ENCODE assay signal across 29 mouse cellular contexts in genomic region chr7:98054461-98054860, GRCm38 (mm10).
"Had no signal": no experiment of that assay in that cellular context is flagged by ENCODE, and none has a peak within 500 bp of the region (broad histone marks: within the 10 kb centered on the region; RNA-seq: fewer than 3 reads in every experiment).

No protein-coding gene starts in this region.

- H3K27ac ChIP-seq: heart, embryonic 13.5 days; heart, embryonic 15.5 days; hindbrain, embryonic 10.5 days; hindbrain, embryonic 12.5 days; hindbrain, embryonic 13.5 days; hindbrain, embryonic 14.5 days; hindbrain, embryonic 15.5 days; hindbrain, postnatal 0 days; intestine, embryonic 15.5 days; kidney, embryonic 15.5 days; kidney, postnatal 0 days; layer of hippocampus, adult 2 months; left cerebral cortex, adult 2 months had no signal

- H3K27me3 ChIP-seq: heart, embryonic 12.5 days; heart, embryonic 13.5 days; heart, embryonic 15.5 days; hindbrain, embryonic 12.5 days; hindbrain, embryonic 13.5 days; hindbrain, embryonic 15.5 days; intestine, embryonic 15.5 days; kidney, embryonic 15.5 days had no signal

- H3K9me3 ChIP-seq: heart, embryonic 12.5 days; heart, embryonic 13.5 days; heart, embryonic 15.5 days; hindbrain, embryonic 10.5 days; hindbrain, embryonic 12.5 days; hindbrain, embryonic 13.5 days; hindbrain, embryonic 15.5 days; intestine, embryonic 15.5 days; kidney, embryonic 15.5 days had no signal

- H3K4me1 ChIP-seq: heart, embryonic 12.5 days; heart, embryonic 15.5 days; hindbrain, embryonic 10.5 days; hindbrain, embryonic 12.5 days; hindbrain, embryonic 13.5 days; hindbrain, embryonic 15.5 days; intestine, embryonic 15.5 days; kidney, embryonic 15.5 days had no signal

- H3K4me3 ChIP-seq: heart, embryonic 12.5 days; heart, embryonic 13.5 days; heart, embryonic 15.5 days; hindbrain, embryonic 10.5 days; hindbrain, embryonic 12.5 days; hindbrain, embryonic 13.5 days; hindbrain, embryonic 15.5 days; intestine, embryonic 15.5 days; kidney, embryonic 15.5 days; layer of hippocampus, adult 2 months; left cerebral cortex, adult 2 months had no signal

- H3K36me3 ChIP-seq: heart, embryonic 15.5 days; hindbrain, embryonic 15.5 days; intestine, embryonic 15.5 days; kidney, embryonic 15.5 days had no signal

- DNase-seq: heart, postnatal 10 days; heart, postnatal 36 days; heart, postnatal 4 days; kidney, adult 11 months; kidney, adult 18-20 months; kidney, adult 2 months; kidney, adult 8-10 months; kidney, adult 9 months; kidney, postnatal 10 days; kidney, postnatal 14 days; kidney, postnatal 25 days; kidney, postnatal 36 days; kidney, postnatal 4 days; layer of hippocampus, adult 9-11 months; layer of hippocampus, postnatal 36 days had no signal
